Mouse (Mus musculus) spleen, postnatal 10 days (tissue): ENCODE data around the gene Shisal2a.
"Not testable (repeated sequence)": the region's sequence is repeated elsewhere in the genome, so short reads cannot be mapped to it uniquely, and the experiment has no call there.

ENCODE experiments used
- DNase-seq, 2 experiments: peaks; one replicate each; pipeline ENCODE4 v3.0.0; 2021 to 2022; ENCODE audit warnings: low spot score in 2 of 2

Shisal2a gene

DNA sequence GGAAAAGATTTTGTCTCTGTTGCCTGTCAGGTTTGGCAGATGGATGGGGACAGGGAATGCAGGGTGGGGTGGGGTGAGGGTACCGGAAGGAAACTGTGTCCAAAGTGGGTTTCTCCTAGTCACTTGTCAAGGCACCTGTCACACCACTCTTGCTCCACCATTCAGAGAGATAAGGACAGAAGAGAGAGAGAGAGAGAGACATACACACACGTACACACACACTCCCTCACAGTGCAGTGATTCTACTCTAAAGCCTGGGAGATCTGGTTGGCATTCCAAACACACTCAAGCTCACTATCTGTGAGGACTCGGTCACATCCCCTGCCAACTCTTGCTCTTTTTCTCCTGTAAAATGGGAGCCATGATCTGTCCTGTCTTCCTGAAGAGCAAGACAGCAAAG, 11.0 kb downstream of the Shisal2a start:
- DNase-seq = no peak

DNA sequence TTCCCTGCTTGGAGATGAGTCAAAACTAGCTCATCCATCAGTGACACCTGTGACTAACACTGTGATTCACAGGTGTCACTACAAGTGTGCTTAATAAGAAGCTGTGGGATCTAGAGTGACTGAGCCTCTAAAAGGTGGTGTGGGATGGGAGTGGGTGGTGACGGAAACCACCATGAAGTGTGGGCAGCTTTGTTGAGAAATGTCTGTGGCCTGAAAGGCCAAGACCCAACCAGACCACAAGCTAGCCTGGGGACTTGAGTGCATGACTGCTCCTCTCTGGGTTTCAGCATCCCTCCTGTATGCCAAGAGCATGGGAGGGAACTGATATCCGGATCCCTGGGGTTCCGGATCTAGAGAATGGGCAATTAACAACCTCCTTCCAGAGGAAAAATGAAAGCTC, 11.7 kb downstream of the Shisal2a start:
- DNase-seq = no peak

- no peak for DNase-seq
Measured at GRCm38 (mm10) chr4:108370409-108370808, 12.7 kb downstream of the Shisal2a start.

DNA sequence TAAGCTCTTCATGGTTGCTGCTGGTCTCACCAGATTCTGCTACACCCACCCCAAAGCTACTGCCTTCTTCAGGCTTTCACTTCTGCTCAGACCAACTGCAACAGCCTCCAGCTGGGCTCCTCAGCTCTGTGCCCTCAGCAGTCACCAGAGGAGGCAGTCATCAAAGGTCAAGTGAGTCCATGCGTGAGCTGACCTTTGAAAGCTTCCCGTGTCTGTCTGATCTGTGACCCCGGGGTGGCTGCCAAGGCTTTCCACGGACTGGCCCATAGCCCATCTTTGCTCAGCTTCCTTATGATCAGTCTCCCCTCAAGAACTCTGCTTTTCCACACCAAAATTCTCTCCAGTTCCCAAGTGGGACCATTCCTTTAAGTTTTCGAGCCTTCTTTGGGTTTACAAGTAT, 13.9 kb downstream of the Shisal2a start:
- DNase-seq = peak in 1 of 2 experiments; percentile 20

DNA sequence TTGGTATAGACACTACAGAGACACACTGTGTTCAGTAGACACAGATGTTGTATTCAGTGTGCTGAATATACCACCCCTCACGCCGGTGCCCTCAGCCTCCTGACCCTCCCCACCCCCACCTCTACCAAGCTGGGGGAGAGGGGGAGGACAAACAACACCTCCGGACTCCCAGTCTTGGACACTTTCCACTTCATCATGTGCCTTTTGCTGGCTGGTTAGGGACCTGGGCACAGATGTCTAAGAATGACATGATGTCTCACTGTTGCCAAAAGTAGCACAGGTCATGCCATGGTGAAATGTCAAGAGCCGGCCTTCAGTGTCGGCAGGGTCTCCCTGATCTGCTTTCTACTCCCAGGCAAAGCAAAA, 19.1 kb downstream of the Shisal2a start:
- DNase-seq = no peak

- DNase-seq = no peak
Measured at GRCm38 (mm10) chr4:108363355-108364110, 19.6 kb downstream of the Shisal2a start.

GRCm38 (mm10) chr4:108362321-108363261, 20.6 kb downstream of the Shisal2a start:
- no peak for DNase-seq

DNA sequence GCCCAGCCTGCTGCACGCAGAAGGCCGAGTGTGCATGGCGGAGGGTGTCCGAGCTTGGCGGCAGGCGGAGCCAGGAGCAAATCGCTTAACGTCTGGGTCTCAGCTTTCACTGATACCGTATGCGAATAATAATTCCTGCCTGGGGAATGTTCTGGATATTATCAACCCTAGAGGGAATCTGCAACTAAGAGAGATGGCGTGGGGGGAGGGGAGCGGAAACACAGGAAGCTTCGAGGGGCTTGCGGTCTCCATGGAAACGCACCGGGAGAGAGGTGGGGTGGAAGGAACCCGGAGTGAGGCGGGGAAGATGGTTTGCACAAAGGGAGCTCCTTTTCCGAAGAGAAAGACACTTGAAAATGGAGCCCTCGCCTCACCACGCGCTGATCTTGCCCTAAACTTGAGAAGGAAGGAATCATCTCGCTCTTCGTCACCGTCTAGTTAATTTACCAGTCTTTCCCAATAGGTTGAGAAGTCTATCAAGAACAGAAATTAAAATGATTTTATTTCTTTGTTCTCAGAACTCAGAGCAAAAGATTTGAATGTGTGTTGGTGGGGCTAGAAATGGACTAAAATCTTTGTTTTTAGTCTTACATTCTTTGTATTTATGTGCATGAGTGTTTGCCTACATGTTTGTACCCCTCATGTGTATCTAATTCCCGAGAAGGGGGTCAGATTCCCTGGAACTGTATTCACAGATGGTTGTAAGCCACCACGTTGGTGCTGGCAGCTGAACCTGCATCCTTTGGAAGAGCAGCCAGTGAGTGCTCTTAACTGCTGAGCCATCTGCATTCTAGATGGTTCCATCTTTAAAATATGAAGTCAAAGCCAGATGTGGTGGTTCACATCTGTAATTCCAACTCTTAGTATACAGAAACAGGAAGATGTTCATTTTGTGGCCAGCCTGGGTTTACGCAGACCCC, 22.8 kb downstream of the Shisal2a start:
- DNase-seq = no peak

GRCm38 (mm10) chr4:108358498-108358897, 24.7 kb downstream of the Shisal2a start:
- DNase-seq = no peak

DNA sequence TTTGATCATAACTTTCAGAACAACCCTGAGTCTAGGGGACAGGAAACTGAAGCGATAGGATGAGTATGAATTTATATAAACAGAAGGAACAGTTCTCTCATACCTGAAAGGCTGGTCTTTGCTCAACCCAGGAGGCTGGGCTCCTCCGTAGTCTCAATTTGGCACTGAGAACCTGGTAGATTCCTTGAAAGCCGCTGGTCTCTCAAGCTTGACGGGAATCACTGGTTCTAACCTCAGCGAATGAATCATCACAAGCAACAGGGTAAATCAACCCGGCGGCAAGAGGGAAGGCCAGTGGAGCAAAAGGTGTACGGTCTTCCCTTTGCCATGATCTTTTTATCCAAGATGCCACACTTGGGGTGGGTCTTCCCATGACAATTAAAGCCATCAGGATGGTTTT, 25.7 kb downstream of the Shisal2a start:
- no peak for DNase-seq

DNA sequence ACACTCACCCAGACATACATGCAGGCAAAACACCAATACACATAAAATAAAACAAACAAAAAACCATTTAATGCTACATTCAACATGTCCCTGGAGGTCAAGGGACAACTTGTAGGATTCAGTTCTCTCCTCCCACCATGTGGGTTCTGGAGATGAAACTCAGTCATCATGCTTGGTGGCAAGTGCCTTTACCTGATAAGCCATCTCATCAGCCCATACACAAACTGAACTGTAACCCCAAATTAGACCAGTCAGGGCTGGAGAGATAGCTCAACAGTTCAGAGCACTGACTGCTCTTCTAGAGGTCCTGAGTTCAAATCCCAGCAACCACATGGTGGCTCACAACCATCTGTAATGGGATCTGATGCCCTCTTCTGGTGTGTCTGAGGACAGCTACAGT, 29.6 kb downstream of the Shisal2a start:
- not testable (repeated sequence) for DNase-seq

GRCm38 (mm10) chr4:108350819-108351218, 32.3 kb downstream of the Shisal2a start:
- no peak for DNase-seq

GRCm38 (mm10) chr4:108349836-108350547, 33.2 kb downstream of the Shisal2a start:
- no peak for DNase-seq

DNA sequence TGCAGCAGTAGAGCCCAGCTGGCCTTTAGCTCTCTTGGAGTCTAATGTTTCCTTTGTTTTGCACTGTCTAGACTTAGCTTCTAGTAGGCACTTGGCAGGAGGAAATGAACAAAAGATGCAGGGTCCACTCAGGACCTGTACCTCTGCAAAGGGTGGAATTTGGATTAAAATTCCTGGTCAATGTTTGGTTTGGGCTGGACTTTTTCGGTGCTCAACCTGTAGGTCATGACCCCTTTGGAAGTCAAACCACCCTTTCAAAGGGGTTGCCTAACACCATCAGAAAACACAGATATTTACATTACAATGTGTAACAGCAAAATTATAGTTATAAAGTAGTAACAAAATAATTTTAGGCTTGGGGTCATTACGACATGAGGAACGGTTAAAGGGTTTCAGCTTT, 34.1 kb downstream of the Shisal2a start:
- no peak for DNase-seq

- no peak for DNase-seq
Measured at GRCm38 (mm10) chr4:108348256-108348875, 34.8 kb downstream of the Shisal2a start.

DNA sequence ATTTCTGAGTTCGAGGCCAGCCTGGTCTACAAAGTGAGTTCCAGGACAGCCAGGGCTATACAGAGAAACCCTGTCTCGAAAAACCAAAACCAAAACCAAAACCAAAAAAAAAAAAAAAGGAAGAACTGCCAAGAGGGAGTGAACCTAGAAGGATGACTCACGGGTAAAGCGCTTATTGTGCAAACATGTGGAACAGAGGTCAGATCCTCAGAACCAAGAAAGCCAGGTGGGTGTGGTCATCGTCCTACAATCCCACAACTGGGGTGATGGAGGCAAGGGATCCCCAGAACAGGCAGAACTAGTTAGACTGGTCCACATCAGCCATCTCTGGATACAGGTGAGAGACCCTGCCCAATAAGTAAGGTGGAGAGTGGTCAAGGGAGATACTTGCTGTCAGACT, 36.0 kb downstream of the Shisal2a start:
- no peak for DNase-seq

- DNase-seq = no peak
Measured at GRCm38 (mm10) chr4:108345826-108346225, 37.3 kb downstream of the Shisal2a start.

GRCm38 (mm10) chr4:108344631-108345083, 38.5 kb downstream of the Shisal2a start:
- DNase-seq = no peak

- peak; percentile 23 to 65 for DNase-seq
Measured at GRCm38 (mm10) chr4:108339277-108339690, 43.9 kb downstream of the Shisal2a start.

DNA sequence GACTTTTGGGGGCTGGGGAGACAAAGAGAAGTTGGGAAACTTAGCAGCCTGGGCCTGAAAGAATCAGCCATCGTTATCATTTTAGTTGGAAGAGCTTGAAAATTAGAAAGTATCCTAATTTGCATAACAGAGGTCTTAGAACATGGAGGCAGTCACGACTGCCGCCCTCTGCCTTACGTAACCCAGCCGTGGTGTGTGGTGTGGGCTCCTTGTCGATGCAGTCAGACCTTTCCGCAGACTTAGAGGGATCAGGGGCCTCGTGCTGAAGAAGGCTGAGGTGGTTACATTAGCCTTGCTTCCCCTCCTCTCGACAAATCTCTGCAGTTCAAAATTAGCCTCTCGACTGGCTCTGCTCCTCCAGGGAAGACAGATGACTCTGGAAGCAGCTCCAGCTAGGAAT, 44.3 kb downstream of the Shisal2a start:
- no peak for DNase-seq

DNA sequence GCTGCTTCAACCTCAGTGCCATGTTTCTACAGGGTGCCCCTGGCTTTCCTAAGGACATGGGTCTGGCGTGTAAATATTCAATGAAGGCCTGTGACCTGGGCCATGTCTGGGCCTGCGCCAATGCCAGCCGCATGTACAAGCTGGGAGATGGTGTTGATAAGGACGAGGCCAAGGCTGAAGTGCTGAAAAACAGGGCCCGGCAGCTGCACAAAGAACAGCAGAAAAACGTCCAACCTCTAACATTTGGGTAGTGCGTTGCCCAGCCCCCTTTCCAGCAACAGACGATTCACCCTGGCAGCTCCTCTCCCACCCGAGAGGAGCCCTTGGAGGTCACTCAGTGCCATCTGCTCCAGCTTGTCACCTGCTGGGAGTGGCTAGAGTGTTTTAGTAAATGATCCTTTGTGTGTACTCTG, 44.8 kb downstream of the Shisal2a start:
- DNase-seq = no peak
